Mouse (Mus musculus): Measurements from ENCODE around the gene Gm9603. TPM values are rescaled to one million over a fixed set of nuclear protein-coding genes. Genes with fewer than 3 reads are reported as not detected.

Gm9603 gene
- polyA plus RNA-seq (2015; fragmentation: Illumina TruSeq; extraction: RNeasy Lipid Tissue Mini Kit (QIAGEN cat#74804); ENCODE audit: insufficient read depth, low read depth, low replicate concordance): not detected

GRCm38 (mm10) chr14:5687357-5687756 is at the start of gene Gm9603:
Gene Gm9603, minus strand, starts transcription at chr14:5687457.

GRCm38 (mm10) chr14:5632928-5633327 is 54.3 kb downstream of the Gm9603 start, which contains the start of gene Gm8265:
Gene Gm8265, minus strand, starts transcription at chr14:5633028.

Other genes with a start within 250 kb of the Gm9603 start
- not detected for gene Gm3194, start 232.0 kb downstream of the Gm9603 start, polyA plus RNA-seq (2015; fragmentation: Illumina TruSeq; extraction: RNeasy Lipid Tissue Mini Kit (QIAGEN cat#74804); ENCODE audit: insufficient read depth, low read depth, low replicate concordance)
- gene Gm8246, start 209.6 kb downstream of the Gm9603 start, polyA plus RNA-seq (2015; fragmentation: Illumina TruSeq; extraction: RNeasy Lipid Tissue Mini Kit (QIAGEN cat#74804); ENCODE audit: insufficient read depth, low read depth, low replicate concordance): not detected
- gene Gm3187, start 203.2 kb downstream of the Gm9603 start, polyA plus RNA-seq (2015; fragmentation: Illumina TruSeq; extraction: RNeasy Lipid Tissue Mini Kit (QIAGEN cat#74804); ENCODE audit: insufficient read depth, low read depth, low replicate concordance): not detected
- gene Gm3488, start 185.8 kb downstream of the Gm9603 start, polyA plus RNA-seq (2015; fragmentation: Illumina TruSeq; extraction: RNeasy Lipid Tissue Mini Kit (QIAGEN cat#74804); ENCODE audit: insufficient read depth, low read depth, low replicate concordance): not detected
- gene Gm3532, start 149.0 kb downstream of the Gm9603 start, polyA plus RNA-seq (2015; fragmentation: Illumina TruSeq; extraction: RNeasy Lipid Tissue Mini Kit (QIAGEN cat#74804); ENCODE audit: insufficient read depth, low read depth, low replicate concordance): not detected
- gene Gm8265, start 54.4 kb downstream of the Gm9603 start, polyA plus RNA-seq (2015; fragmentation: Illumina TruSeq; extraction: RNeasy Lipid Tissue Mini Kit (QIAGEN cat#74804); ENCODE audit: insufficient read depth, low read depth, low replicate concordance): not detected
- gene Gm3373, start 54.1 kb upstream of the Gm9603 start, polyA plus RNA-seq (2015; fragmentation: Illumina TruSeq; extraction: RNeasy Lipid Tissue Mini Kit (QIAGEN cat#74804); ENCODE audit: insufficient read depth, low read depth, low replicate concordance): not detected
- not detected for gene Gm3383, start 120.5 kb upstream of the Gm9603 start, polyA plus RNA-seq (2015; fragmentation: Illumina TruSeq; extraction: RNeasy Lipid Tissue Mini Kit (QIAGEN cat#74804); ENCODE audit: insufficient read depth, low read depth, low replicate concordance)
- gene Gm3424, start 142.9 kb upstream of the Gm9603 start, polyA plus RNA-seq (2015; fragmentation: Illumina TruSeq; extraction: RNeasy Lipid Tissue Mini Kit (QIAGEN cat#74804); ENCODE audit: insufficient read depth, low read depth, low replicate concordance): not detected
- gene Gm8237, start 192.9 kb upstream of the Gm9603 start, polyA plus RNA-seq (2015; fragmentation: Illumina TruSeq; extraction: RNeasy Lipid Tissue Mini Kit (QIAGEN cat#74804); ENCODE audit: insufficient read depth, low read depth, low replicate concordance): not detected

Data from pancreas, adult 10 weeks (tissue).